Mouse (Mus musculus) MEL (cell line): ENCODE data around the gene Mef2b.

Experiments used
- CHD2 ChIP-seq: IDR thresholded peaks from 2 replicates; pipeline ENCODE4 v1.6.1; 2011; ENCODE audit warnings: low read length, improper control_type of control experiment
- ETS1 ChIP-seq: IDR thresholded peaks from 2 replicates; pipeline ENCODE4 v1.6.1; 2012; ENCODE audit warnings: low read depth, mild to moderate bottlenecking, inconsistent platforms, low read length, improper control_type of control experiment, moderate library complexity
- HCFC1 ChIP-seq: IDR thresholded peaks from 2 replicates; pipeline ENCODE4 v1.6.1; 2012; ENCODE audit warnings: low read depth, mild to moderate bottlenecking, inconsistent platforms, low read length, improper control_type of control experiment, moderate library complexity
- POLR2A ChIP-seq, 2 experiments: IDR thresholded peaks; 2 replicates each; pipeline ENCODE4 v1.6.1; 2011 to 2012; ENCODE audit warnings: low read length in 2 of 2, mild to moderate bottlenecking in 2 of 2, control low read depth in 1 of 2, improper control_type of control experiment in 1 of 2, low read depth in 1 of 2, moderate library complexity in 1 of 2; ENCODE audit not compliant: control insufficient read depth in 1 of 2, insufficient read depth in 1 of 2, poor library complexity in 1 of 2
- TAL1 ChIP-seq: IDR thresholded peaks from 2 replicates; pipeline ENCODE4 v1.6.1; 2012; ENCODE audit warnings: mild to moderate bottlenecking, inconsistent platforms, low read length, moderate library complexity, mixed read lengths
- USF1 ChIP-seq: IDR thresholded peaks from 2 replicates; pipeline ENCODE4 v1.6.1; 2014; ENCODE audit warnings: low read depth, mild to moderate bottlenecking, inconsistent platforms, low read length, improper control_type of control experiment, moderate library complexity
- ZC3H11A ChIP-seq: IDR thresholded peaks from 2 replicates; pipeline ENCODE4 v1.6.1; 2012; ENCODE audit warnings: low read depth, mild to moderate bottlenecking, inconsistent platforms, low read length, improper control_type of control experiment

DNA sequence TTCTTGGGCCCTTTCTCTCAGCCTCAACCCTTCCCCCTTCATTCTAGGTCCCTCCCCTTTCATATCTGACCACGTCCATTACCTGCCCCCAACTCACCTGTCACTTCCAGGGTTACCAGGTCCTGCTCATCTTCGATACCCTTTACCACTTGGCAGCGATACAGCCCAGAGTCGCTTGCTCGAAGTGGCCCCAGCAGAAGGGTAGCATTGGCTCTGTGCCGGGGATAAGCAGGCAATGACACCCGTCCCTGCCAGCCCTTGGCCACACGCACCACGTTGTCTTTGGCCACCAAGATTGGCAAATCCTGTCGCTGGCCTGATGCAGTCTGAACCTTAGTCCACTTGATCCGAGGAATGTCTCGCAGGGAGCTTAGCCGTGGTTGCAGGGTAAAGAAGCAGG lies 24.6 kb upstream of the Mef2b start:
- TF ChIP-seq POLR2A (IDR thresholded peaks at IDR 0.05; ENCODE audit: control insufficient read depth in 1 of 2, insufficient read depth in 1 of 2, low read depth in 1 of 2, low read length in 2 of 2, poor library complexity in 1 of 2): no peak
- no peak for TF ChIP-seq CHD2
- no peak for TF ChIP-seq ETS1
- no peak for TF ChIP-seq TAL1
- TF ChIP-seq USF1: no peak
- TF ChIP-seq ZC3H11A: no peak
- no peak for TF ChIP-seq HCFC1
